Mouse (Mus musculus): Measurements from ENCODE around the gene 4930433I11Rik. TPM values are rescaled to one million over a fixed set of nuclear protein-coding genes. Genes with fewer than 3 reads are reported as not detected.
"Not testable (repeated sequence)": the region's sequence is repeated elsewhere in the genome, so short reads cannot be mapped to it uniquely, and the experiment has no call there.

The 4930433I11Rik gene
- polyA plus RNA-seq (2015; fragmentation: Nextera tagmentation; extraction: Ambion mirVana): not detected in 2 replicates

GRCm38 (mm10) chr7:40987243-40987642 is at the start of gene 4930433I11Rik:
TSS of gene 4930433I11Rik (plus strand) at chr7:40987543.
- Histone ChIP-seq H3K9ac (no peak within 1 kb of the TSS), H3K36me3 (no peaks in the 10 kb centered on the region), H3K4me3 (no peak within 1 kb of the TSS), H3K27me3 (no peaks in the 10 kb centered on the region), H3K4me2 (no peak within 1 kb of the TSS), H3K27ac (no peak within 1 kb of the TSS), H3K4me1 (no peaks in the 10 kb centered on the region), H3K9me3 (no peaks in the 10 kb centered on the region)
- ATAC-seq (ENCODE audit: borderline replicate concordance, extremely low read depth, low FRiP score, low TSS enrichment): no peak
- 92% methylated on average over 1 of the region's 1 CpGs for WGBS

GRCm38 (mm10) chr7:40939371-40939770 is 48.0 kb upstream of the 4930433I11Rik start:
- H3K9me3 ChIP-seq: no peaks in the 10 kb centered on the region
- no peak for ATAC-seq (ENCODE audit: borderline replicate concordance, extremely low read depth, low FRiP score, low TSS enrichment)
- H3K4me3 ChIP-seq: no peak overlapping the region
- no peaks in the 10 kb centered on the region for H3K27me3 ChIP-seq
- H3K36me3 ChIP-seq: no peaks in the 10 kb centered on the region
- no peak overlapping the region for H3K9ac ChIP-seq
- WGBS: 67% methylated on average over 1 of the region's 1 CpGs
- no peak overlapping the region for H3K4me2 ChIP-seq
- no peaks in the 10 kb centered on the region for H3K4me1 ChIP-seq
- no peak overlapping the region for H3K27ac ChIP-seq

GRCm38 (mm10) chr7:40942233-40942935 is 45.0 kb upstream of the 4930433I11Rik start:
- H3K36me3 ChIP-seq: no peaks in the 10 kb centered on the region
- no peaks in the 10 kb centered on the region for H3K27me3 ChIP-seq
- WGBS: 44% methylated on average over 3 of the region's 3 CpGs
- H3K9me3 ChIP-seq: no peaks in the 10 kb centered on the region
- no peak overlapping the region for H3K4me3 ChIP-seq
- no peak overlapping the region for H3K27ac ChIP-seq
- ATAC-seq (ENCODE audit: borderline replicate concordance, extremely low read depth, low FRiP score, low TSS enrichment): no peak
- no peaks in the 10 kb centered on the region for H3K4me1 ChIP-seq
- H3K4me2 ChIP-seq: no peak overlapping the region
- H3K9ac ChIP-seq: no peak overlapping the region

- H3K4me1 ChIP-seq; ATAC-seq (ENCODE audit: borderline replicate concordance, extremely low read depth, low FRiP score, low TSS enrichment); H3K9me3 ChIP-seq; H3K27me3 ChIP-seq; H3K9ac ChIP-seq; H3K4me3 ChIP-seq; H3K4me2 ChIP-seq; H3K27ac ChIP-seq; H3K36me3 ChIP-seq: not testable (repeated sequence)
- WGBS: 84% methylated on average over 1 of the region's 1 CpGs
Measured at GRCm38 (mm10) chr7:41032419-41032818, 45.1 kb downstream of the 4930433I11Rik start, which contains the start of gene Gm4884. TSS of gene Gm4884 (plus strand) at chr7:41032719.

- not testable (repeated sequence) for H3K4me1 ChIP-seq; H3K36me3 ChIP-seq; H3K27ac ChIP-seq; H3K4me3 ChIP-seq; H3K27me3 ChIP-seq; H3K9me3 ChIP-seq; H3K9ac ChIP-seq; ATAC-seq (ENCODE audit: borderline replicate concordance, extremely low read depth, low FRiP score, low TSS enrichment); H3K4me2 ChIP-seq
- WGBS: 71% methylated on average over 3 of the region's 3 CpGs
Measured at GRCm38 (mm10) chr7:41044058-41044457, 56.7 kb downstream of the 4930433I11Rik start.

Other genes with a start within 250 kb of the 4930433I11Rik start
- gene Vstm2b, start 89.2 kb upstream of the 4930433I11Rik start, polyA plus RNA-seq (2015; fragmentation: Nextera tagmentation; extraction: Ambion mirVana): 0.65 and 0.96 TPM in 2 replicates
- not detected in 2 replicates for gene Gm4884, start 45.2 kb downstream of the 4930433I11Rik start, polyA plus RNA-seq (2015; fragmentation: Nextera tagmentation; extraction: Ambion mirVana)
- not detected in 2 replicates for gene Gm5592, start 166.3 kb downstream of the 4930433I11Rik start, polyA plus RNA-seq (2015; fragmentation: Nextera tagmentation; extraction: Ambion mirVana)

Measured in lung, embryonic 15.5 days (tissue).